In genomic region chr2:27676478-27677325, GRCm38 (mm10) we compare ENCODE assay signal across 8 mouse cellular contexts. TPM values are rescaled to one million over a fixed set of nuclear protein-coding genes. Genes with fewer than 3 reads are reported as not detected.
A peak's percentile ranks its signal among the peaks of the same experiment; 100 is the strongest.
DNase-seq lines count a peak whose midpoint lies in the region; ATAC-seq lines count a peak whose summit lies in the region.

No protein-coding gene starts in this region.

- peak overlapping the region; percentile 88 for H3K4me3 ChIP-seq in embryonic facial prominence, embryonic 13.5 days
- H3K4me3 ChIP-seq in heart, embryonic 16.5 days (ENCODE audit: low read length) = peak overlapping the region; percentile 66
- peak overlapping the region; percentile 93 for H3K4me3 ChIP-seq in lung, embryonic 15.5 days

- H3K4me2 ChIP-seq in embryonic facial prominence, embryonic 13.5 days = peak overlapping the region; percentile 94
- H3K4me2 ChIP-seq in heart, embryonic 16.5 days (ENCODE audit: low read depth, low read length) = peak overlapping the region; percentile 83
- peak overlapping the region; percentile 96 for H3K4me2 ChIP-seq in lung, embryonic 15.5 days

- H3K27me3 ChIP-seq in embryonic facial prominence, embryonic 13.5 days = no peaks in the 10 kb centered on the region
- H3K27me3 ChIP-seq in heart, embryonic 16.5 days (ENCODE audit: control insufficient read depth, insufficient read depth, low read length) = no peaks in the 10 kb centered on the region
- H3K27me3 ChIP-seq in lung, embryonic 15.5 days = no peaks in the 10 kb centered on the region

- ATAC-seq in embryonic facial prominence, embryonic 13.5 days (ENCODE audit: insufficient number of reproducible peaks, insufficient read depth, low FRiP score, low TSS enrichment, low read depth) = peak; percentile 41
- peak; percentile 43 for ATAC-seq in heart, embryonic 16.5 days (replicated peaks; ENCODE audit: extremely low read depth, insufficient read depth, low FRiP score)
- peak; percentile 55 for ATAC-seq in lung, embryonic 15.5 days (ENCODE audit: borderline replicate concordance, extremely low read depth, low FRiP score, low TSS enrichment)

- no peaks in the 10 kb centered on the region for H3K36me3 ChIP-seq in embryonic facial prominence, embryonic 13.5 days
- H3K36me3 ChIP-seq in heart, embryonic 16.5 days (ENCODE audit: control insufficient read depth, insufficient read depth) = no peaks in the 10 kb centered on the region
- no peaks in the 10 kb centered on the region for H3K36me3 ChIP-seq in lung, embryonic 15.5 days

- DNase-seq in CD4-positive helper T cell, adult 2 months (ENCODE audit: low read depth, low spot score) = peak; percentile 66
- DNase-seq in adrenal gland, adult 8-10 months = peak; percentile 61
- peak; percentile 89 for DNase-seq in kidney, postnatal 14 days
- peak; percentile 69 for DNase-seq in ovary, postnatal 14 days (ENCODE audit: low spot score)
- DNase-seq in urinary bladder, adult 18-20 months (ENCODE audit: low spot score in 2 of 2) = peak; percentile 76 to 80

- WGBS in embryonic facial prominence, embryonic 13.5 days = under 1% methylated on average over 39 of the region's 106 CpGs
- WGBS in heart, embryonic 16.5 days = under 1% methylated on average over 50 of the region's 106 CpGs
- WGBS in lung, embryonic 15.5 days = under 1% methylated on average over 39 of the region's 106 CpGs

- peak overlapping the region; percentile 99 for H3K27ac ChIP-seq in embryonic facial prominence, embryonic 13.5 days
- H3K27ac ChIP-seq in heart, embryonic 16.5 days (ENCODE audit: low read length) = peak overlapping the region; percentile 97
- peak overlapping the region; percentile 99 for H3K27ac ChIP-seq in lung, embryonic 15.5 days

- H3K4me1 ChIP-seq in embryonic facial prominence, embryonic 13.5 days = peaks cover 73% of the 10 kb centered on the region
- H3K4me1 ChIP-seq in heart, embryonic 16.5 days (ENCODE audit: control insufficient read depth, insufficient read depth, low read length) = peaks cover 45% of the 10 kb centered on the region
- peaks cover 65% of the 10 kb centered on the region for H3K4me1 ChIP-seq in lung, embryonic 15.5 days

- peak overlapping the region; percentile 97 for H3K9ac ChIP-seq in embryonic facial prominence, embryonic 13.5 days
- peak overlapping the region; percentile 94 for H3K9ac ChIP-seq in heart, embryonic 16.5 days (ENCODE audit: low read length)
- H3K9ac ChIP-seq in lung, embryonic 15.5 days = peak overlapping the region; percentile 98

- H3K9me3 ChIP-seq in embryonic facial prominence, embryonic 13.5 days = no peaks in the 10 kb centered on the region
- no peaks in the 10 kb centered on the region for H3K9me3 ChIP-seq in heart, embryonic 16.5 days (replicated peaks; ENCODE audit: control insufficient read depth, low read length)
- H3K9me3 ChIP-seq in lung, embryonic 15.5 days = no peaks in the 10 kb centered on the region

RNA-seq across cellular contexts. Expression of gene Rxra, which starts 0.5 kb away (rescaled TPM):
- total RNA-seq in adrenal gland, adult 8-10 months (2022) = 10 to 100 TPM; 51.3 to 64.4 (median 56.7) TPM
- polyA plus RNA-seq in embryonic facial prominence, embryonic 13.5 days (2015; fragmentation: Nextera tagmentation; extraction: Ambion mirVana) = 16.7 and 18.7 TPM in 2 replicates
- polyA plus RNA-seq in heart, embryonic 16.5 days (2015; fragmentation: Nextera tagmentation; extraction: Ambion mirVana) = 6.6 and 8.4 TPM in 2 replicates
- 12.6 and 13.5 TPM in 2 replicates for polyA plus RNA-seq in lung, embryonic 15.5 days (2015; fragmentation: Nextera tagmentation; extraction: Ambion mirVana)

Comparison
In these comparisons a context has a peak if more than half of its experiments do, and no peak if none do; other contexts are left out.
1. Peak in every context shown above with its lines: DNase-seq, ATAC-seq, H3K4me3 ChIP-seq and H3K27ac ChIP-seq.